Mouse (Mus musculus) heart, embryonic 14.5 days (tissue): Measurements from ENCODE around the gene Rnase13. TPM values are rescaled to one million over a fixed set of nuclear protein-coding genes. Genes with fewer than 3 reads are reported as not detected.
"Not testable (repeated sequence)": the region's sequence is repeated elsewhere in the genome, so short reads cannot be mapped to it uniquely, and the experiment has no call there.

Experiments
- ATAC-seq: fragments of 200-750 bp; cut with Nextera tagmentation; 2 replicates; pipeline ENCODE4 v1.8.0; 2017; ENCODE audit warnings: low read depth, moderate TSS enrichment; ENCODE audit not compliant: insufficient number of reproducible peaks, insufficient read depth, low FRiP score
- H3K27ac ChIP-seq, 2 experiments: fragments of 200-500 bp in 1 of 2; fragments of 300-500 bp in 1 of 2; sonication (generic) in 1 of 2; replicated peaks in 1 of 2; 2 replicates each; pipeline ENCODE4 v1.5.1; 2012 to 2014; ENCODE audit warnings: low read depth in 2 of 2, low read length in 2 of 2, control low read depth in 1 of 2, mild to moderate bottlenecking in 1 of 2, mixed read lengths in 1 of 2; ENCODE audit not compliant: control insufficient read depth in 1 of 2, insufficient read depth in 1 of 2
- H3K27me3 ChIP-seq: fragments of 300-500 bp; sonication (generic); 2 replicates; pipeline ENCODE4 v1.6.1; 2014; ENCODE audit warnings: mild to moderate bottlenecking, low read length, control low read depth; ENCODE audit not compliant: control insufficient read depth, insufficient read depth
- H3K36me3 ChIP-seq: fragments of 300-500 bp; sonication (generic); 2 replicates; pipeline ENCODE4 v1.6.1; 2014; ENCODE audit warnings: mild to moderate bottlenecking, control low read depth, low read length, mixed read lengths; ENCODE audit not compliant: control insufficient read depth, insufficient read depth
- H3K4me1 ChIP-seq, 2 experiments: fragments of 200-500 bp in 1 of 2; fragments of 300-500 bp in 1 of 2; sonication (generic) in 1 of 2; 2 replicates each; pipeline ENCODE4 v1.6.1; 2012 to 2014; ENCODE audit warnings: low read length in 2 of 2, control low read depth in 1 of 2, mixed read lengths in 1 of 2; ENCODE audit not compliant: control insufficient read depth in 2 of 2, insufficient read depth in 2 of 2
- H3K4me2 ChIP-seq: fragments of 300-500 bp; sonication (generic); 2 replicates; pipeline ENCODE4 v1.6.1; 2014; ENCODE audit warnings: mild to moderate bottlenecking, low read length
- H3K4me3 ChIP-seq, 2 experiments: fragments of 200-500 bp in 1 of 2; fragments of 300-500 bp in 1 of 2; sonication (generic) in 1 of 2; 2 replicates each; pipeline ENCODE4 v1.5.1; 2012 to 2014; ENCODE audit warnings: low read length in 2 of 2, mild to moderate bottlenecking in 2 of 2, control low read depth in 1 of 2, low read depth in 1 of 2, moderate library complexity in 1 of 2; ENCODE audit not compliant: control insufficient read depth in 1 of 2, insufficient read depth in 1 of 2
- H3K9ac ChIP-seq: fragments of 300-500 bp; sonication (generic); 2 replicates; pipeline ENCODE4 v1.6.1; 2014; ENCODE audit warnings: mild to moderate bottlenecking, low read length
- H3K9me3 ChIP-seq: fragments of 300-500 bp; sonication (generic); 2 replicates; pipeline ENCODE4 v1.6.1; 2016; ENCODE audit warnings: low read length, control low read depth; ENCODE audit not compliant: control insufficient read depth
- WGBS: fragments of 180-500 bp; shearing (Covaris S2); extraction: QIAGEN DNeasy Blood & Tissue Kit; methylation state at CpG from one replicate; pipeline ENCODE4 v1.1.7; 2014; 5-methylcytosine and 5-hydroxymethylcytosine counted together
- polyA plus RNA-seq: library from polyadenylated mRNA; unstranded; fragments of >200 nt; fragmentation: Nextera tagmentation; extraction: Ambion mirVana; gene quantifications from 2 replicates; pipeline ENCODE4 v1.2.1, GENCODE M21; 2014

Gene Rnase13
- polyA plus RNA-seq, 1 experiment from 2014 or later: not detected

GRCm38 (mm10) chr14:51939005-51939404, 16.4 kb upstream of the Rnase13 start:
- no peaks in the 10 kb centered on the region for H3K27me3 ChIP-seq
- no peak overlapping the region for H3K27ac ChIP-seq
- WGBS: 81% methylated on average over 9 of the region's 9 CpGs
- peaks cover 4% of the 10 kb centered on the region; the same call in 1 of the 2 replicates for H3K9me3 ChIP-seq
- no peak for ATAC-seq
- no peak overlapping the region for H3K9ac ChIP-seq
- no peak overlapping the region for H3K4me3 ChIP-seq
- H3K36me3 ChIP-seq: no peaks in the 10 kb centered on the region
- peaks cover 4 to 5% of the 10 kb centered on the region in 2 experiments; a peak in 1 of 4 replicates for H3K4me1 ChIP-seq
- H3K4me2 ChIP-seq: no peak overlapping the region

GRCm38 (mm10) chr14:51932092-51933020, 9.8 kb upstream of the Rnase13 start:
- WGBS: 64% methylated on average over 10 of the region's 10 CpGs
- ATAC-seq: no peak
- Histone ChIP-seq H3K4me2 (no peak overlapping the region), H3K27ac (no peak overlapping the region), H3K27me3 (no peaks in the 10 kb centered on the region), H3K4me3 (no peak overlapping the region), H3K9ac (no peak overlapping the region), H3K36me3 (no peaks in the 10 kb centered on the region), H3K4me1 (no peaks in the 10 kb centered on the region; a peak in 1 of 4 replicates), H3K9me3 (no peaks in the 10 kb centered on the region)

GRCm38 (mm10) chr14:51930824-51931223, 8.3 kb upstream of the Rnase13 start:
- Histone ChIP-seq H3K4me3 (no peak overlapping the region), H3K27ac (no peak overlapping the region), H3K27me3 (no peaks in the 10 kb centered on the region), H3K4me2 (no peak overlapping the region), H3K4me1 (no peaks in the 10 kb centered on the region; a peak in 1 of 4 replicates), H3K9me3 (no peaks in the 10 kb centered on the region), H3K9ac (no peak overlapping the region), H3K36me3 (no peaks in the 10 kb centered on the region)
- peak; percentile 51; the same call in 1 of the 2 replicates for ATAC-seq
- 20% methylated on average over 5 of the region's 5 CpGs for WGBS

- Histone ChIP-seq H3K9me3 (no peaks in the 10 kb centered on the region), H3K9ac (no peak overlapping the region), H3K4me3 (no peak overlapping the region), H3K36me3 (no peaks in the 10 kb centered on the region), H3K4me1 (no peaks in the 10 kb centered on the region; a peak in 1 of 4 replicates), H3K4me2 (peak overlapping the region; percentile 31; the same call in 1 of the 2 replicates), H3K27me3 (no peaks in the 10 kb centered on the region), H3K27ac (peak overlapping the region in 1 of 2 experiments; percentile 47; a peak in 1 of 4 replicates)
- 64% methylated on average over 9 of the region's 9 CpGs for WGBS
- ATAC-seq: no peak
These were observed 7.4 kb upstream of the Rnase13 start for GRCm38 (mm10) chr14:51929968-51930367.

GRCm38 (mm10) chr14:51929309-51929943, 6.9 kb upstream of the Rnase13 start:
- Histone ChIP-seq H3K4me3 (no peak overlapping the region), H3K36me3 (no peaks in the 10 kb centered on the region), H3K27ac (peak overlapping the region in 1 of 2 experiments; percentile 47; a peak in 2 of 4 replicates), H3K4me1 (no peaks in the 10 kb centered on the region; a peak in 1 of 4 replicates), H3K4me2 (peak overlapping the region; percentile 31; the same call in 1 of the 2 replicates), H3K9ac (no peak overlapping the region), H3K27me3 (no peaks in the 10 kb centered on the region), H3K9me3 (no peaks in the 10 kb centered on the region)
- 68% methylated on average over 8 of the region's 8 CpGs for WGBS
- ATAC-seq: peak; percentile 44; the same call in 1 of the 2 replicates

GRCm38 (mm10) chr14:51926930-51927329, 4.4 kb upstream of the Rnase13 start:
- ATAC-seq, H3K4me2 ChIP-seq, H3K4me3 ChIP-seq, H3K36me3 ChIP-seq, H3K9me3 ChIP-seq, H3K27me3 ChIP-seq, H3K9ac ChIP-seq, H3K27ac ChIP-seq: not testable (repeated sequence)
- 90% methylated on average over 11 of the region's 11 CpGs for WGBS
- H3K4me1 ChIP-seq: peaks cover 8 to 14% of the 10 kb centered on the region in 2 experiments

GRCm38 (mm10) chr14:51923492-51923891, 919 bp upstream of the Rnase13 start:
- no peaks in the 10 kb centered on the region for H3K36me3 ChIP-seq
- H3K9ac ChIP-seq: no peak overlapping the region
- ATAC-seq: no peak
- no peak overlapping the region for H3K27ac ChIP-seq
- no peaks in the 10 kb centered on the region for H3K9me3 ChIP-seq
- WGBS: 69% methylated on average over 4 of the region's 4 CpGs
- no peak overlapping the region for H3K4me2 ChIP-seq
- H3K4me3 ChIP-seq: no peak overlapping the region
- peaks cover 15 to 21% of the 10 kb centered on the region in 2 experiments for H3K4me1 ChIP-seq
- no peaks in the 10 kb centered on the region for H3K27me3 ChIP-seq
